Mouse (Mus musculus): ENCODE data around the gene Olfr1233.

The Olfr1233 gene

DNA sequence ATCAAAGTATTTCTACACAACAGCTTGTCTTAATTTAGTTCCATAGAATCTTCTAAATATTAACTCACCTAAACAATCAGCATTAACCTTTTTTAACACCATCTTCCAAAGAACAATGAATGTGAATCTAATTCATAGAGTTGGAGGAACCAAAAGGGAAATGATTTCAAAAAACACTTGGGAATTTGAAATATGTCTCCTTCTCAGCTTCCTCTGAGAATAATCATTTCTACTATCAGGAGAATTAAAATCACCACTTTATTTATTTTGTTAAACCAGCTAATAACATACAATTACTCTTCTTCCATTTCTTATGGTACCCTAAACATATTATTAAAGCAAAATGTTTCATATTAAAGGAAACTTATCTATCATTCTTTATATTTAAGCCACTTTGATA lies at the start of gene Olfr1233:
Gene Olfr1233, minus strand, starts transcription at position 101 of the 400 bp plus-strand sequence.
- no peak for DNase-seq (ENCODE audit: low spot score)

- DNase-seq (ENCODE audit: low spot score), result no peak
Measured at GRCm38 (mm10) chr2:89364765-89365164, 22.6 kb upstream of the Olfr1233 start, which contains the start of gene Olfr1234. Olfr1234 (minus strand) TSS chr2:89364865.

- no peak for DNase-seq (ENCODE audit: low spot score)
Measured at GRCm38 (mm10) chr2:89329575-89329974, 12.6 kb downstream of the Olfr1233 start, which contains the start of gene Olfr1232. Olfr1232 (minus strand) TSS chr2:89329675.

GRCm38 (mm10) chr2:89306974-89307373 lies 35.2 kb downstream of the Olfr1233 start, which contains the start of gene Olfr1231:
Olfr1231 (minus strand) TSS chr2:89307074.
- no peak for DNase-seq (ENCODE audit: low spot score)

- no peak for DNase-seq (ENCODE audit: low spot score)
Measured at GRCm38 (mm10) chr2:89297168-89297567, 45.0 kb downstream of the Olfr1233 start, which contains the start of gene Olfr1230. Olfr1230 (minus strand) TSS chr2:89297268.

- no peak for DNase-seq (ENCODE audit: low spot score)
Measured at GRCm38 (mm10) chr2:89287914-89288313, 54.3 kb downstream of the Olfr1233 start, which contains the start of gene Olfr1229. Olfr1229 (minus strand) TSS chr2:89288014.

All from lung, postnatal 25 days (tissue).